Mouse (Mus musculus) cerebellum, adult 9-11 months (tissue): ENCODE data around the gene Mapkapk2.
A peak's percentile ranks its signal among the peaks of the same experiment; 100 is the strongest.
"Not testable (repeated sequence)": the region's sequence is repeated elsewhere in the genome, so short reads cannot be mapped to it uniquely, and the experiment has no call there.

Source experiments
- DNase-seq: peaks from one replicate; pipeline ENCODE4 v3.0.0; 2022

The Mapkapk2 gene

GRCm38 (mm10) chr1:131097700-131098094, at the start of gene Mapkapk2:
Mapkapk2 (minus strand) TSS chr1:131097826.
- peak; percentile 89 for DNase-seq

DNA sequence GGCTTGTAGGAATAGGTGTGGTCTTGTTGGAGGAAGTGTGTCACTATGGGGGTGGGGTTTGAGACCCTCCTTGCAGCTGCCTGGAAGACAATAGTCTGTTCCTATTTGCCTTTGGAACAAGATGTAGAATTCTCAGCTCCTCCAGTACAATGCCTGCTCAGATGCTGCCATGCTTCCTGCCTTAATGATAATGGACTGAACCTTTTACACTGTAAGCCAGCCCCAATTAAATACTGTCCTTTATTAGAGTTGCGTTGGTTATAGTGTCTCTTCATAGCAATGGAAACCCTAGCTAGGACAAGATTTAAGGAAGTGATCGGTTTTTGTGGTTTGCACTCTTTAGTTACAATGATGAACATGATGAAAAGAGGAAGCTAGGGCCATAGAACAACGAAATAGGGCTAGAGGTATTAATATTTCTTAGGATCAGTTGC, 48.6 kb upstream of the Mapkapk2 start:
- no peak for DNase-seq

- DNase-seq = not testable (repeated sequence)
Measured at GRCm38 (mm10) chr1:131145222-131145621, 47.6 kb upstream of the Mapkapk2 start.

DNA sequence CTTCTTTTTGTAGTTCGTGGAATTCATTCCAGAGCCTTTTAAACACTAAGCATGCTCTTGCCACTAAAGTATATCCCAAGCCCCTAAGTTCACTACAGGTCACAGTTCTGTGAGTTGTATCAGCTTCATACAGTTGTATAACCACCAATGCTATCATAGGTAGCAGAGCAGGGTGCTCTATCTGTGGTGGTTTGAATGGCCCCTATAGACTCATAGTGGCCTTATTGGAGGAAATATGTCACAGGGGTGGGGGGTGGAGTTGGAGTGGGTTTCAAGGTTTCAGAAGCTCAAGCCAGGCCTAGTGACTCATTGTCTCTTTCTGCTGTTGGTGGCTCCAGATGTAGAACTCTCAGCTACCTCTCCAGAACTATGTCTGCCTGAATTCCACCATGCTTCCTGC, 44.8 kb upstream of the Mapkapk2 start:
- no peak for DNase-seq

- DNase-seq = no peak
Measured at GRCm38 (mm10) chr1:131141449-131141848, 43.8 kb upstream of the Mapkapk2 start.

DNA sequence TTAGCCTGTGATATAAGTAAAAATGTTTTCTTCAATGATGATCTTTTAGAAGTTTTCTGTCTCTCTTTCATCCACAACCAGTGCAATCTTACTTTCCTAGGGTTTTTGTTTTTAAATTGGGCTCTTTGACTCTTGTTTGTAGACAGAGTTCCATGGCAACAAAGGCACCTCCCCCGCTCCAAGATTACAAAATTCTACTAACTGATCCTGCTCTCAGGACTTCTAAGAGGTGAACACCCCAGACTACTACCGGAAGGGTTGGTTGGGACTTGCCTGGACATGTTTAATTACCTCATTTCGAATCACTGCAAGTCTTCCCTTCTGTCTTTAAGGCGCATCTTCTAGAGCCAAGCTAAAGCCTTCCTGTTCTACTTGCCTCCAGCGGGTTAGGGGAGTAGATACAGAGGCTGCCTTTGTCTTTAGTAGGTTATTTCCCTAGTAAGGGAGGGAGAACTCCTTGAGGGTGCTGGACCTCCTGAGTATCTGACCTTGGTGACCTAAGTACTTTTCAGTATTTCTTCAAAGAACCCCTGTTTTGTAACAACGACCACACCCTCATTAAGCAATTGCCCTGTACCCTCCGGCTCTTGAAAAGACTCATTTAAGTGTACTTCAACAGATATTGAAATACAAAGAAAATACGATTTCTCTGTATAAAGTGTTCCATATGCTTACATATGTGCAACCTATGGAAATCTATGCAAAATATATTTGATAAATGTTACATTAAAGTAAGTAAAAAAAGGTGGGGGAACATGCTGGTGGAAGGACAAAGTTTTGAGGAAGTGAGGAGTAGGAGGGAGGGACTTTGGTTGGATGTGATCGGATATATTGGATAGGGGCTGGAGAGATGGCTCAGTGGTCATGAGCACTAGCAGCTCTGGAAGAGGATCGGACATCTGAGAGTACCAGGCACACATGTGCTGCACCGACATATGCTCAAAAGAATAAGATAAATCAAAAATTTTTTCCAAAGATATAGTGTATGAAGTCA, 41.8 kb upstream of the Mapkapk2 start:
- DNase-seq = no peak

GRCm38 (mm10) chr1:131138191-131139016, 40.8 kb upstream of the Mapkapk2 start, which contains the start of gene Dyrk3:
Dyrk3 (minus strand) TSS chr1:131138340.
- peak; percentile 87 for DNase-seq

- DNase-seq = no peak
Measured at GRCm38 (mm10) chr1:131137717-131138118, 40.1 kb upstream of the Mapkapk2 start.

GRCm38 (mm10) chr1:131137111-131137510, 39.5 kb upstream of the Mapkapk2 start:
- DNase-seq = no peak

GRCm38 (mm10) chr1:131135960-131136629, 38.5 kb upstream of the Mapkapk2 start:
- DNase-seq = no peak

DNA sequence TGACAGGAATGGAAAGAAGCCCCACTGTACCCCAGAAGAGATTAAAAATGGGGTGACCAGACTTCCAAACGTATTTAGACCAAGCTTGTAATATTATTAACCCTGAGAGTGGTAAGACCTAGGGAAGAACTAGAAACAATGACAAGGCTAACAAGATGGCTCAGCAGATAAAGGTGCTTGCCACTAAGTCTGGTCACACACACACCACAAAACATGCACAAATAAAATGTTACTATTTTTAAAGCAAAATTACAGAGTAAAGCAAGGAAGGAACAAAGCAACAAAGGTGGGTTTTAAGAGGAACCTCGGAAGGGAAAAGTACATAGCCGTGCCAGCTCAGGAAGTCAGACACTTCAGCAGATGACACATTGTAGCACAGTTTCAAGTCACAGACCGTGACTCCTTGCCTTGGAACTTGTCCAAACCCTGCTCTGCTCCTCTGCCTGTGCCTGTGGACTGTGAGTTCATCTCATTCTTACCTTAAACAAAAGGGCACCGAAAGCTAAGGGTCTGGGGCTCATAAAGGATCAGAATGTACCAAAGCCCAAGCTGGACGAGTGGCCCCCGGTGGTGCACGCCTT, 37.4 kb upstream of the Mapkapk2 start:
- DNase-seq = no peak

- DNase-seq = no peak
Measured at GRCm38 (mm10) chr1:131134231-131134630, 36.6 kb upstream of the Mapkapk2 start.

DNA sequence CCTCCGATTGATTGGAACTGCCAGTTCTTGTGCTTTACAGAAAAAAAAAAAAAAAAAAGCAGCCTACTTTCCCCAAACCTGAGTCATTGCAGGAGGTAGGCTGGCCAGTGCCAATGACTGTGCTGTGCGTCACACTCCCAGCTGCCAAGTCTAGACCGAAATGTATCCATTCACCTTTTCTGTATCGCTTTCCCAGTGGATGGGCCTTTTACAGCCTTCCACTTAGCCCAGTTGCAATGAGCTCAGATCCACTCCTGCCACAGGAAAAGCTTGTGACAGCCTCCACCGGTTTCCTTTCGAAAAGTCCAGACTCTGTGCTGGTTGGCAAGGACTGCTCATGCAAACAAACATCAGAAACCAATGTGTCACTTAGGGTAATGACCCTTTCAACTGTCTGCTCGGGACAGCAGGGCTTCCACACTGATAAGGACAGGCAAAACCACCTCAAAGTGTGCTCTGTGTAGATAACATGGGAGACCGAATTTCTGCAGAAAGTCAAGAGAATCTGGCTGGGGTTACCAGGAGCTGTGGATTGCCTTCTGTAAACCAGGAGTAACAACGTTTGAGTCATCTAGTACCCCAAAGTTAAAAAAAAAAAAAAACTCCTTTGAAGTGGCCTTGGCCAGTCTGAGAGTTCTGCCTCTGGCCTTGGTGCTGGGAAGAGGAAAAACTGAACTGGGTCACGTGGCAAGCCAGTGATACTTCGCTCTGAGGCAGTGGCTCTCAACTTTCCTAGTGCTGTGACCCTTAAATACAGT, 28.5 kb upstream of the Mapkapk2 start:
- DNase-seq = no peak

GRCm38 (mm10) chr1:131123522-131124265, 26.1 kb upstream of the Mapkapk2 start:
- DNase-seq = no peak

GRCm38 (mm10) chr1:131121987-131122386, 24.4 kb upstream of the Mapkapk2 start:
- no peak for DNase-seq

GRCm38 (mm10) chr1:131119026-131119425, 21.4 kb upstream of the Mapkapk2 start:
- DNase-seq = no peak

DNA sequence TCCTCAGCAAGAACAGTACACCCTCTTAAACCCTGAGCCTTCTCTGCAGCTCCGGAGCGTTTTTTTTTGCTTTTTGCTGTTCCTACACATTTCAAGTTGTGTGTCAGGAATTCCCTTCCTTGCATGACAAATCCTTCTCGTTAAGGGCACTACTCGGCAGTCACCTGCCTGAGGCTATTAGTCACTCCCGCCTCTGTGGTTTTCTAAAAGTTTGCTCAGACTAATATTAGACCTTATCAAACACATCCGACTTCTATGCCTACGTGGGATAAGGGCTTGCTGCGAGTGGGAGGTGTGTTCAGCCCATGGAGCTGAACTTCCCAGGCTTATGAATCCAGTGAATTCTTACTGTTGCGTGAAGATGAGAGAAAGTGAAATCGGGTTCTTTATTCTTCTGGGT, 20.9 kb upstream of the Mapkapk2 start:
- DNase-seq = no peak

DNA sequence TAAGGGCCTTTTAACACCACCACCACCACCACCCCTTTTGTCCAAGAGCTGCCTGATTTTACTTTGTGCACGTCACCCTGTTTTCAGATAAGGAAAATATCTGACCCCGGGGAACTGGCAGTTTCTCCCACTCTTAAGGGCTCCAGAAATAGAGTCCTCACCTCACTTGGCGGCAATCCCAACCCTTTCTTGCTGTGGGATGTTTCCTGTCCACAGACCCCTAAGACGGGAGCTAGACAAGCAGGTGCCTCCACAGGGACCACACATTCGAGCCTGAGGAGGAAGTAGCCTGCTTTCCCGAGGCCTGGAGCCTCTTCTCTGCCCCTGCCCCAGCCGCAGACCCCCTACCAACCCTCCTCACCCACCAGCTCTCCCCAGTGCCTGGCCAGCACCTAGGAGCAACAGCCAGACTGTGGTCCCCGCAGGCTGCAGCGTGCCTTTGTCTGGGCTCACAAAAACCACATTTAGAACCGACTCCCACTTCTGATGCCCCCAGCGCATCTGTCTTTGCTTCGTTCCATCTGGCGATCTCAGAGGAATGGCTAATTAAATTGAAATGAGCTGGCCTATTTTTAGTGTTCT, 18.9 kb upstream of the Mapkapk2 start:
- DNase-seq = peak; percentile 38

GRCm38 (mm10) chr1:131115932-131116331, 18.3 kb upstream of the Mapkapk2 start:
- DNase-seq = peak; percentile 50

DNA sequence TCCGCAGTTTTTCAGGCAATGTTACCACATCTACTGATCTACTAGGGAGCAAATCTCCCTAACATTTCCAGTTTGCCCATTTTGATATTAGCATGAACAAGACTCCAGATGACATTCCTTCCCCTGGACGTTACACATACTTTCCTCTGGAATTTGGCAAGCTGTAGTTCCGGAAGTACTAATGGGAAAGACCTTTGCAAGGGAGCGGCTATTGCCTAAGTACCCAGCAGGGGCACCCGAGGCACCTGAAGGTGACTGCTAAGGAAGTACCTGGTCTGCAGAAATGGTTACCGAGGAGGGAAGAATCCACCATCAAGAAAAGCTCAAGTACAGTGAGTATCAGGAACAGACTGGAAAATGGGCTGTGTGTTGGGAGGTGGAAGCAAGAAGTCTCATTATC, 14.9 kb upstream of the Mapkapk2 start:
- no peak for DNase-seq
